Mouse (Mus musculus): ENCODE measurements around the gene D17H6S53E. TPM values are rescaled to one million over a fixed set of nuclear protein-coding genes. Genes with fewer than 3 reads are reported as not detected.

The D17H6S53E gene
- polyA plus RNA-seq (2014; fragmentation: Nextera tagmentation; extraction: Ambion mirVana): 8.4 and 10.8 TPM in 2 replicates

DNA sequence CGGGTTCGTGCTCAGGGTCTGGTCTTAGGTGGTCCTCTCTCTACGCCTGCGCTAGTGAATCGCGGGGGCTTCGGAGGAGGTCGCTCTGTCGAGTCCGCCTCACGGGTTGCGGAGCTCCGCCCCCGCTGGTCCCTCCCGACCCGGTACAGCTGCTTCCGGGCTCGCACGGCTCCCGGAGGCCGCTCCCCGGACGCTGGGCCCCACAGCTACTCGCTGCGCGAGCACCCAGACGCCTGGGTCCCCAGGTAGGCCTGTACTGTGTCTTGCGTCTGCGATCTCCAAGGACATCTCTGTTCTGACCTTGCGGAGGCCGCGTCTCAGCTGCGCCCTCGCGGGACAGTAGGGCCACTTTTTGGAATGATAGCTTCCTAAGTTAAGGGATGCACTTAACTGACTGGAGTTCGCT, at the start of gene D17H6S53E:
TSS of gene D17H6S53E (plus strand) at position 168 of the 406 bp plus-strand sequence.
- Histone ChIP-seq H3K9me3 (replicated peaks; ENCODE audit: control insufficient read depth, low read length) (no peaks in the 10 kb centered on the region), H3K36me3 (ENCODE audit: control insufficient read depth, insufficient read depth, low read length) (peaks cover 2% of the 10 kb centered on the region), H3K27ac (ENCODE audit: low read depth, low read length) (peak within 1 kb of the TSS; percentile 80), H3K4me2 (peak within 1 kb of the TSS; percentile 91), H3K4me1 (ENCODE audit: control insufficient read depth, insufficient read depth, low read length) (peaks cover 17% of the 10 kb centered on the region), H3K9ac (ENCODE audit: low read depth, low read length) (peak within 1 kb of the TSS; percentile 89), H3K4me3 (ENCODE audit: low read depth, low read length) (peak within 1 kb of the TSS; percentile 69), H3K27me3 (ENCODE audit: control insufficient read depth, insufficient read depth, low read length) (no peaks in the 10 kb centered on the region)
- under 1% methylated on average over 36 of the region's 36 CpGs for WGBS (ENCODE audit: insufficient replicate concordance)
- ATAC-seq (replicated peaks; ENCODE audit: insufficient number of reproducible peaks, low FRiP score, low TSS enrichment): peak; percentile 59

DNA sequence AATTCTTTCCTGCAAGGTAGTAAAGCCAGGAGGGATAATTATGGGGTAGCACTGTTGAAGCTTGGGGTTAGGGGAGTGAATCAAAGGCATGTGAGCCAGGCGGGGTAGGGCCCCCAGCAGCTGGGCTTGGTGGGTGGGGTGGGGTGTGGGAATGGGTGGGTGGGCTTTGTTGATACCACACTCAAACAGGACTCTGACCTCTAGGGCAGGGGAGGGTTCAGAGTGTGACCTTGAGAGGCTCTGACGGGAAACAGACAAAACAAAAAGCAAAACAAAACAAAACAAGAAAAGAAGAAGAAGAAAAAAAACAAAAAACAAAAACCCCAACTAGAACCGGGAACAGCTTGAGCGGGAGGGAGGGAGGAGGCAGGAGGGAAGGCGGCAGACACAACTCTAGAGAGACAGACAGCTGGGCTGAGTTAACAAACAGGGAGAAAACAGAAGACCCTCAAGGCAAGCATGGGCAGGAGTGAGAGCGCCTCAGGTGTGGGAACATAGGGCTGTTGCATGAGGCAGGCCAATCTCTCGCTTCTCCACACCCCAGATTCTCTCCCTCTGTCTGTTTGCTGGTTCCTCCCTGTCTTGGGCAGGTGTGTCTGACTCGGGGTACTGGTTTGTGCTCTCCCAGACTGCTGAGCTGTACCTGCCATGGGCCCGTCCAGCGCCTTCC, 49.5 kb upstream of the D17H6S53E start, which contains the start of gene Ly6g6e:
TSS of gene Ly6g6e (plus strand) at position 396 of the 670 bp plus-strand sequence.
- peak within 1 kb of the TSS; percentile 35; the same call in 1 of the 2 replicates for H3K27ac ChIP-seq (ENCODE audit: low read depth, low read length)
- H3K4me3 ChIP-seq (ENCODE audit: low read depth, low read length): peak within 1 kb of the TSS; percentile 32
- H3K9ac ChIP-seq (ENCODE audit: low read depth, low read length): peak within 1 kb of the TSS; percentile 72
- no peaks in the 10 kb centered on the region for H3K36me3 ChIP-seq (ENCODE audit: control insufficient read depth, insufficient read depth, low read length)
- ATAC-seq (replicated peaks; ENCODE audit: insufficient number of reproducible peaks, low FRiP score, low TSS enrichment): no peak
- WGBS (ENCODE audit: insufficient replicate concordance): 30% methylated on average over 10 of the region's 10 CpGs
- no peaks in the 10 kb centered on the region for H3K9me3 ChIP-seq (replicated peaks; ENCODE audit: control insufficient read depth, low read length)
- peaks cover 19% of the 10 kb centered on the region for H3K4me1 ChIP-seq (ENCODE audit: control insufficient read depth, insufficient read depth, low read length)
- no peaks in the 10 kb centered on the region for H3K27me3 ChIP-seq (ENCODE audit: control insufficient read depth, insufficient read depth, low read length)
- peak within 1 kb of the TSS; percentile 67 for H3K4me2 ChIP-seq

DNA sequence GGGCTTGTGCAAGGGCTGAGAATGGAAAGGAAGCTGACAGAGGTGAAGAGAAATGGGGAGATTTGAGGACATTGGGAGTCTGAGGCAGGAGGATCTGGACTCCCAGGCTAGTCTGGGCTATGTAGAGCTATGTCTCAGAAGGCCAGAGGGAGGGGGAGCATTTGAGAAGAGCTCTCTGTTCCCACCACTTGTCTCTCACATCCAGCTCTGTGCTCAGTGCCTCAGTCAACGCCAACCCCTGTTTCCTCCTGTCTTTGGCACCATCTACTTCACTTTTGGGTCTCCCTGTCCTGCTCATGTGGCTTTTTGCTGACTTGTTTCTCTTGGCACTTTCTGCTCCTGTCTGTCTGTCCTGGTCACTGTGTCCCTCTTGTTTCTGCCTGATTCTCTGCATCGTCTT, 48.9 kb upstream of the D17H6S53E start:
- Histone ChIP-seq H3K27me3 (ENCODE audit: control insufficient read depth, insufficient read depth, low read length) (no peaks in the 10 kb centered on the region), H3K4me3 (ENCODE audit: low read depth, low read length) (no peak overlapping the region; the same call in 1 of the 2 replicates), H3K9me3 (replicated peaks; ENCODE audit: control insufficient read depth, low read length) (no peaks in the 10 kb centered on the region), H3K9ac (ENCODE audit: low read depth, low read length) (peak overlapping the region; percentile 72), H3K4me1 (ENCODE audit: control insufficient read depth, insufficient read depth, low read length) (peaks cover 19% of the 10 kb centered on the region), H3K4me2 (peak overlapping the region; percentile 67), H3K27ac (ENCODE audit: low read depth, low read length) (peak overlapping the region; percentile 35; the same call in 1 of the 2 replicates), H3K36me3 (ENCODE audit: control insufficient read depth, insufficient read depth, low read length) (no peaks in the 10 kb centered on the region)
- WGBS (ENCODE audit: insufficient replicate concordance): 43% methylated on average over 2 of the region's 2 CpGs
- no peak for ATAC-seq (replicated peaks; ENCODE audit: insufficient number of reproducible peaks, low FRiP score, low TSS enrichment)

DNA sequence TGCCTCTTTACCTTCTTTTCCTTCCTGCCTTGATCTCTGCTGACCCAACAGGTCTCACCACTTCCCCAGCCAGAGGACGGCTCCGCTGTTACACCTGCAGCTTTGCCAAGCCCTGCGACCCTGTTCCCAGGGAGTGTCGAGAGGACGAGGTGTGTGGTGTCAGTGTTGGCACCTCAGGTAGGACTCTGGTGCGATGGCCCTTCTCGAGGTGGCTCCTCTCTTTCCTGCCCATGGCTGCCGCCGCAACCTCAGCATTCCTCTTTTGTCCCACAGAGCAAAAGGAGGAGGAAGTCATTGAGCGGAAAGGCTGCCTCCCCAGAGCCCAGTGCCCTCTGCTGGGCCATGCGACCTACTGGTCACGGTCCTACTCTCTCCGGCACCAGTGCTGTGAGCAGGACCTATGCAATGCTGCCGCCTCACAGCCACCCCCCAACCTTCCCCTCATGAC, 48.4 kb upstream of the D17H6S53E start, which contains the start of gene Ly6g6d:
TSS of gene Ly6g6d (minus strand) at position 280 of the 448 bp plus-strand sequence.
- Histone ChIP-seq H3K9me3 (replicated peaks; ENCODE audit: control insufficient read depth, low read length) (no peaks in the 10 kb centered on the region), H3K27ac (ENCODE audit: low read depth, low read length) (peak within 1 kb of the TSS; percentile 35; the same call in 1 of the 2 replicates), H3K9ac (ENCODE audit: low read depth, low read length) (peak within 1 kb of the TSS; percentile 72), H3K4me3 (ENCODE audit: low read depth, low read length) (peak within 1 kb of the TSS; percentile 32), H3K4me1 (ENCODE audit: control insufficient read depth, insufficient read depth, low read length) (peaks cover 19% of the 10 kb centered on the region), H3K27me3 (ENCODE audit: control insufficient read depth, insufficient read depth, low read length) (no peaks in the 10 kb centered on the region), H3K36me3 (ENCODE audit: control insufficient read depth, insufficient read depth, low read length) (no peaks in the 10 kb centered on the region), H3K4me2 (peak within 1 kb of the TSS; percentile 67)
- 0 out of 2 replicates have a peak, but pooled peaks have one; percentile 31 for ATAC-seq (replicated peaks; ENCODE audit: insufficient number of reproducible peaks, low FRiP score, low TSS enrichment)
- 16% methylated on average over 14 of the region's 14 CpGs for WGBS (ENCODE audit: insufficient replicate concordance)

DNA sequence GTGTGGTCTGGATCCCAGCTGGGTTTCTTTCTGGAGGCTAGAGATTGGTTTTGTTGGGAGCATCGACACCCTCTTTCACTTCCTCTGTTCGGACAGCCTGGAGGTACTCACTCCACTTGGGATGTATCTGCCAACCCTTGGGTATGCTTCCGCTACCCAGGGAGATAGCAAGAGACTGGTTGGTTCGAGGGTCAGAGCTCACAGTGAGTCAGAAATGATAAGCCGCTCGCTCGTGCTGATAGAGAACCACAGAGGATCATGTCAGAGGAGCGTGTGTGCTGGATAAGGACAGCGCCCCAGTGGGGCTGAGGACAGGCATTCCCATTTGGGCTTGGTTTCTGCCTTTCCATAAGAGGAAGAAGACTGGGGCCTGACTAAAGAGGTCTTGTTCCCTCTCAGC, 46.4 kb upstream of the D17H6S53E start:
- Histone ChIP-seq H3K4me2 (peak overlapping the region; percentile 55), H3K27ac (ENCODE audit: low read depth, low read length) (0 out of 2 replicates have a peak overlapping the region, but pooled peaks have one; percentile 15), H3K36me3 (ENCODE audit: control insufficient read depth, insufficient read depth, low read length) (no peaks in the 10 kb centered on the region), H3K4me1 (ENCODE audit: control insufficient read depth, insufficient read depth, low read length) (peaks cover 19% of the 10 kb centered on the region), H3K4me3 (ENCODE audit: low read depth, low read length) (0 out of 2 replicates have a peak overlapping the region, but pooled peaks have one; percentile 12), H3K9ac (ENCODE audit: low read depth, low read length) (peak overlapping the region; percentile 17; the same call in 1 of the 2 replicates), H3K27me3 (ENCODE audit: control insufficient read depth, insufficient read depth, low read length) (no peaks in the 10 kb centered on the region), H3K9me3 (replicated peaks; ENCODE audit: control insufficient read depth, low read length) (no peaks in the 10 kb centered on the region)
- WGBS (ENCODE audit: insufficient replicate concordance): 10% methylated on average over 9 of the region's 9 CpGs
- ATAC-seq (replicated peaks; ENCODE audit: insufficient number of reproducible peaks, low FRiP score, low TSS enrichment): 0 out of 2 replicates have a peak, but pooled peaks have one; percentile 40

DNA sequence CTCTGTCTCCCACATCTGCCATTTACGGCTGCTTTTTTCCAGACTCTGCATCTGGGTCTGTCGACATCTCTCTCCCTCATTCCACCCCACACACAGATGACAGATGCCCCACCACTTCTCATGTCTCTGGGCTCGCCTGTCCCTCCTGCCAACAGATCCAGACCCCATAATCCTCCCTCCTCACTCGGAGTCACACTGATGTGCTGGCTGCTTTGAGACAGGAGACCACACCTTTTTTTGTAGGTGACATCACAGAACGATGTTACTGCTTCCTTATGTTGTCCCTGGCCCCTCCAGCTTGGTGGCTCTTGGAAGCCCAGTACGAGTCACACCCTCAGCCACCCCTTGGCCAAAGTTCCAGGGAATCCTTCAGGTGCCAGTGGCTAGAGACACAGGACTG, 45.9 kb upstream of the D17H6S53E start:
- no peak for ATAC-seq (replicated peaks; ENCODE audit: insufficient number of reproducible peaks, low FRiP score, low TSS enrichment)
- Histone ChIP-seq H3K27ac (ENCODE audit: low read depth, low read length) (0 out of 2 replicates have a peak overlapping the region, but pooled peaks have one; percentile 15), H3K4me2 (peak overlapping the region; percentile 55), H3K36me3 (ENCODE audit: control insufficient read depth, insufficient read depth, low read length) (no peaks in the 10 kb centered on the region), H3K9ac (ENCODE audit: low read depth, low read length) (peak overlapping the region; percentile 17; the same call in 1 of the 2 replicates), H3K4me3 (ENCODE audit: low read depth, low read length) (no peak overlapping the region), H3K9me3 (replicated peaks; ENCODE audit: control insufficient read depth, low read length) (no peaks in the 10 kb centered on the region), H3K4me1 (ENCODE audit: control insufficient read depth, insufficient read depth, low read length) (peaks cover 19% of the 10 kb centered on the region), H3K27me3 (ENCODE audit: control insufficient read depth, insufficient read depth, low read length) (no peaks in the 10 kb centered on the region)
- WGBS (ENCODE audit: insufficient replicate concordance): 34% methylated on average over 6 of the region's 6 CpGs

DNA sequence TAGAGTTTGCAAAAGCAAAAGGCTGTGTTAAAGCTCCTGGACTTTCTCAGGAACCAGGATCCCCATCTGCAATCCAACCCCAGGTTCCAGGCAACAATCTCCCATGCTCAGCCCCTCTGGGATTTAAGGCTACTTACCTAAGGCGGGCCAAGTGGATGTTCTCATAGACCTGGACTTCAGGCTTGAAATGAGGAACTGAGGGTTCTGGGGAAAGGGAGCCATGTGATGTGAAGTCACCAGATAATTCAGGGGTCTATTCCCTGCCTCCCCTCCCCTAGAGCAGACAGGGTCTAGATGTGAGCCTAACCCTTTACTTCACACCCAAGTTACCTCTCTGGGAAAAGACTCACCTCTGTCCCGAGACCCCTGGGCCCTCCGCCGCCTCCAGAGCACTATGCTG, 45.5 kb upstream of the D17H6S53E start:
- Histone ChIP-seq H3K4me3 (ENCODE audit: low read depth, low read length) (no peak overlapping the region), H3K27me3 (ENCODE audit: control insufficient read depth, insufficient read depth, low read length) (no peaks in the 10 kb centered on the region), H3K4me2 (no peak overlapping the region), H3K4me1 (ENCODE audit: control insufficient read depth, insufficient read depth, low read length) (peaks cover 19% of the 10 kb centered on the region), H3K27ac (ENCODE audit: low read depth, low read length) (no peak overlapping the region), H3K9ac (ENCODE audit: low read depth, low read length) (no peak overlapping the region), H3K36me3 (ENCODE audit: control insufficient read depth, insufficient read depth, low read length) (no peaks in the 10 kb centered on the region), H3K9me3 (replicated peaks; ENCODE audit: control insufficient read depth, low read length) (no peaks in the 10 kb centered on the region)
- no peak for ATAC-seq (replicated peaks; ENCODE audit: insufficient number of reproducible peaks, low FRiP score, low TSS enrichment)
- 88% methylated on average over 4 of the region's 4 CpGs for WGBS (ENCODE audit: insufficient replicate concordance)

DNA sequence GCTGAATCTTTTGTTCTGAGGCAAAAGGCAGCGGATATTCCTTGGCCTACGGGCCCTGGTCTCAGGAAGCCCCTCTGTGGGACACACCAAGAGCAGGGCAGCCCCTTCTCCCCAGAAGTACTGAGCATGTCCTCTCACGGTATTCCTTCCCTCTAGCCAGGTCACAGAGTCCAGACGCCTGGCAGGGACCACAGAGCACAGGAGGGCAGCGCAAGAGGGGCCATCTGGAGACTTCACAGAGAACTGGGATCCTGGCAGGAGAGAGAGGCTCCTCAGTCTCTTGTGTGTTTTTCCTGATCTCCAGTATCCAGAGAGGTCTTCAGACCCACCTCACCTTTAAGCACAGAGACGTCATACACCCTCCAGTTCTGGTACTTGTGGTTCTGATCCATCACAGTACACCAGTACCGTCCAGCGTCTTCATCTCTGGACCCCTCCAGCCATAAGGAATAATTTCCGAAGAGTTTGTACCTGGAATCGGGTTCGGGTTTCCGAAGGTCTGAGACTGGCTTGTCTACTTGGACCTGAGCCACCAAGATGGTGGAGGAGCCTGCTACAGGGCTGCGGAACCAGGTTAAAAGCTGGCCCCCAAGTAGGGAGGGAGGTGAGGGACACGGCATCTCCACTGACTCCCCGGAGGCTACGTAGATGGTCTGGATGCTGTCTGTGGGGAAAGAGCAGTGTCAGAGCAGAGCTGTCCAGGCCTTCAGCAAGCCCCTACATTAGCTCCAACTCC, 43.2 kb upstream of the D17H6S53E start:
- Histone ChIP-seq H3K27me3 (ENCODE audit: control insufficient read depth, insufficient read depth, low read length) (no peaks in the 10 kb centered on the region), H3K4me3 (ENCODE audit: low read depth, low read length) (no peak overlapping the region), H3K27ac (ENCODE audit: low read depth, low read length) (no peak overlapping the region), H3K9ac (ENCODE audit: low read depth, low read length) (0 out of 2 replicates have a peak overlapping the region, but pooled peaks have one; percentile 16), H3K4me1 (ENCODE audit: control insufficient read depth, insufficient read depth, low read length) (peaks cover 11% of the 10 kb centered on the region), H3K9me3 (replicated peaks; ENCODE audit: control insufficient read depth, low read length) (no peaks in the 10 kb centered on the region), H3K4me2 (no peak overlapping the region), H3K36me3 (ENCODE audit: control insufficient read depth, insufficient read depth, low read length) (no peaks in the 10 kb centered on the region)
- WGBS (ENCODE audit: insufficient replicate concordance): 79% methylated on average over 16 of the region's 16 CpGs
- no peak for ATAC-seq (replicated peaks; ENCODE audit: insufficient number of reproducible peaks, low FRiP score, low TSS enrichment)
